Mouse (Mus musculus) kidney, embryonic 14.5 days (tissue): ENCODE measurements at regions not wholly inside any gene's neighbourhood (a gene's known extent, or its start where the extent isn't known, plus 50 kb on each side); places are given as distances from the start of the nearest gene placed in this dataset.
A peak's percentile ranks its signal among the peaks of the same experiment; 100 is the strongest.

ENCODE experiments used
- ATAC-seq: fragments of 200-750 bp; cut with Nextera tagmentation; 2 replicates; pipeline ENCODE4 v1.8.0; 2017; ENCODE audit warnings: moderate number of reproducible peaks, mild to moderate bottlenecking, moderate TSS enrichment, moderate library complexity; ENCODE audit not compliant: low FRiP score, low TSS enrichment
- H3K27ac ChIP-seq: fragments of 300-500 bp; sonication (generic); 2 replicates; pipeline ENCODE4 v1.5.1; 2014; ENCODE audit warnings: low read depth, mild to moderate bottlenecking, low read length, moderate library complexity, mixed read lengths
- H3K27me3 ChIP-seq: fragments of 300-500 bp; sonication (generic); 2 replicates; pipeline ENCODE4 v1.6.1; 2014; ENCODE audit warnings: mild to moderate bottlenecking, low read length; ENCODE audit not compliant: control insufficient read depth, insufficient read depth
- H3K36me3 ChIP-seq: fragments of 300-500 bp; sonication (generic); 2 replicates; pipeline ENCODE4 v1.6.1; 2014; ENCODE audit warnings: low read length, mixed read lengths; ENCODE audit not compliant: control insufficient read depth, insufficient read depth
- H3K4me1 ChIP-seq: fragments of 300-500 bp; sonication (generic); 2 replicates; pipeline ENCODE4 v1.6.1; 2014; ENCODE audit warnings: low read length, mixed read lengths; ENCODE audit not compliant: control insufficient read depth, insufficient read depth
- H3K4me2 ChIP-seq: fragments of 300-500 bp; sonication (generic); replicated peaks from 2 replicates; pipeline ENCODE4 v1.6.1; 2014; ENCODE audit warnings: low read depth, mild to moderate bottlenecking, low read length
- H3K4me3 ChIP-seq: fragments of 300-500 bp; sonication (generic); 2 replicates; pipeline ENCODE4 v1.5.1; 2014; ENCODE audit warnings: mild to moderate bottlenecking, low read length
- H3K9ac ChIP-seq: fragments of 300-500 bp; sonication (generic); 2 replicates; pipeline ENCODE4 v1.6.1; 2014; ENCODE audit warnings: low read depth, mild to moderate bottlenecking, low read length, moderate library complexity
- H3K9me3 ChIP-seq: fragments of 300-500 bp; sonication (generic); 2 replicates; pipeline ENCODE4 v1.6.1; 2016; ENCODE audit warnings: low read length; ENCODE audit not compliant: control insufficient read depth
- WGBS: fragments of 180-500 bp; shearing (Covaris S2); extraction: QIAGEN DNeasy Blood & Tissue Kit; methylation state at CpG from one replicate; pipeline ENCODE4 v1.1.7; 2014; 5-methylcytosine and 5-hydroxymethylcytosine counted together

GRCm38 (mm10) chr3:148762541-148763225, 227.7 kb downstream of the Adgrl2 start:
- Histone ChIP-seq H3K4me3 (no peak overlapping the region), H3K27me3 (no peaks in the 10 kb centered on the region), H3K4me2 (no peak overlapping the region), H3K4me1 (no peaks in the 10 kb centered on the region), H3K36me3 (no peaks in the 10 kb centered on the region), H3K9me3 (no peaks in the 10 kb centered on the region), H3K9ac (no peak overlapping the region), H3K27ac (no peak overlapping the region)
- WGBS, result 69% methylated on average over 11 of the region's 11 CpGs
- no peak for ATAC-seq

DNA sequence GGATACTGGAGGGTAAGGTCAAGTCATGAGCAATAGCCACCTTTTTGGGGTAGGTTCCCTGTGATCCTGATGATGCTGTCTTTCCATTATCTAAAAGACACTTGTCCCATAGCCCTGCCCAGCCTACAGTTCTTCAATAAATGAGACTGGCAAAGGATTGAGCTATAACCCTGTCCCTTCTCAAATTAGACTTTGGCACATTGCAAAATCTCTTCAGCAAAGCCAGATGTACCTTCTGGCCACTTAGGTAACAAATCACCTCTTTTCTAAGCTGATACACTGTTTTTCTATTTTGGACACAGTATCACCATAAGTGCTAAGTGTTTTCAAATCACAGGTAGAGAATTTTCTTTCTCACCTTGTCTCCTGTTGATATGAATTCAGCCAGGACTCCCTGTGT, 228.8 kb downstream of the Adgrl2 start:
- Histone ChIP-seq H3K27me3 (no peaks in the 10 kb centered on the region), H3K4me1 (no peaks in the 10 kb centered on the region), H3K27ac (no peak overlapping the region), H3K4me2 (no peak overlapping the region), H3K36me3 (no peaks in the 10 kb centered on the region), H3K4me3 (no peak overlapping the region), H3K9me3 (no peaks in the 10 kb centered on the region), H3K9ac (no peak overlapping the region)
- no peak for ATAC-seq

GRCm38 (mm10) chr3:148759500-148759899, 230.9 kb downstream of the Adgrl2 start:
- 92% methylated on average over 4 of the region's 4 CpGs for WGBS
- Histone ChIP-seq H3K4me3 (no peak overlapping the region), H3K4me1 (no peaks in the 10 kb centered on the region), H3K36me3 (no peaks in the 10 kb centered on the region), H3K4me2 (no peak overlapping the region), H3K27me3 (no peaks in the 10 kb centered on the region), H3K9ac (no peak overlapping the region), H3K9me3 (no peaks in the 10 kb centered on the region), H3K27ac (no peak overlapping the region)
- no peak for ATAC-seq

DNA sequence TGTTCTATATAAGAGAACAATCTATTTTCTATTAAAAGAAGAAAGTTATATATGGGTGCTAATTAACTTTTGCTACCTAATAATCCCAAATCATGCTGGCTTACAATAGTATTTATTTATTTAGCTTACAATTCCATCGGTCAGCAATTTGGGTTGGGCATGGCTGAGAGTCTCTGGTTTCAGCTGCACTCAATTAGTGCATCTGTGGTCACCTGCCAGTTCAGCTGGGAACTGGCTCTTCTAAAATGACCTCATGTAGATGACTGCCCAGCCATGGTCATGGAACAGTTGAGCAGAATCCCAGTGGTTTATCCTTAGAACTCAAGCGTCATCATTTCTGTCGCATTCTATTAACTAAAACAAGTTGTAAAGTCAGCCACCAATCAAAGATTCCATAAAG, 244.1 kb downstream of the Adgrl2 start:
- H3K9ac ChIP-seq, result no peak overlapping the region
- no peak overlapping the region for H3K4me2 ChIP-seq
- ATAC-seq, result no peak
- H3K9me3 ChIP-seq, result 0 out of 2 replicates have a peak, but pooled peaks cover 2% of the 10 kb centered on the region
- H3K27ac ChIP-seq, result no peak overlapping the region
- 68% methylated on average over 3 of the region's 3 CpGs for WGBS
- no peaks in the 10 kb centered on the region for H3K4me1 ChIP-seq
- no peaks in the 10 kb centered on the region for H3K27me3 ChIP-seq
- no peaks in the 10 kb centered on the region for H3K36me3 ChIP-seq
- no peak overlapping the region for H3K4me3 ChIP-seq

DNA sequence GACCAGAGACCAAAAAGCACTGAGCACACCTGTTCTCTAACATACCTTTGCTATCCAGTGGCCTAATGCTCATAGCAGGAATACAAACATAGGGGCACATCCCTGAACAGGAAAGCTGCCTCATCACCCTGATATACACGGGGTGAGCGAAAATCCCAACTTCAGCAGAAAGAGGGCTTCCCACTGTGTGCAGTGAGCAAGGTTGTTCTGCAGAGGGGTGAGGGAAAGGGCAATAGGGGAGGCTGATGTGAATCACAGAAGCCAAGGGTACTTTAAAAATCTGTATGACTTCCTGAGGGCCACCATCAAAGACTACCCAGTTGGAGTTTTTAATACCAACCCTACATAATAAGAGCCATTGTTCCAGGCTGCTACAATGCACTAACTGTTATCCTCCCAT, 245.7 kb downstream of the Adgrl2 start:
- ATAC-seq, result no peak
- 74% methylated on average over 2 of the region's 2 CpGs for WGBS
- no peak overlapping the region for H3K27ac ChIP-seq

GRCm38 (mm10) chr3:148734194-148734749, 256.1 kb downstream of the Adgrl2 start:
- 73% methylated on average over 13 of the region's 13 CpGs for WGBS

More for the DNA sequence above, 245.7 kb downstream of the Adgrl2 start:
- Histone ChIP-seq H3K27me3 (no peaks in the 10 kb centered on the region), H3K4me2 (no peak overlapping the region), H3K9ac (no peak overlapping the region), H3K36me3 (no peaks in the 10 kb centered on the region), H3K9me3 (0 out of 2 replicates have a peak, but pooled peaks cover 2% of the 10 kb centered on the region), H3K4me3 (no peak overlapping the region), H3K4me1 (no peaks in the 10 kb centered on the region)

GRCm38 (mm10) chr3:148733227-148733854, 257.0 kb downstream of the Adgrl2 start:
- Histone ChIP-seq H3K9me3 (no peaks in the 10 kb centered on the region), H3K4me2 (no peak overlapping the region), H3K36me3 (no peaks in the 10 kb centered on the region), H3K4me1 (peaks cover 11% of the 10 kb centered on the region), H3K27me3 (no peaks in the 10 kb centered on the region), H3K27ac (no peak overlapping the region), H3K9ac (no peak overlapping the region), H3K4me3 (no peak overlapping the region)
- 60% methylated on average over 13 of the region's 13 CpGs for WGBS
- no peak for ATAC-seq

More at GRCm38 (mm10) chr3:148734194-148734749, 256.1 kb downstream of the Adgrl2 start:
- H3K4me3 ChIP-seq, result no peak overlapping the region
- no peak overlapping the region for H3K9ac ChIP-seq
- H3K27ac ChIP-seq, result no peak overlapping the region
- no peak for ATAC-seq
- no peaks in the 10 kb centered on the region for H3K36me3 ChIP-seq
- H3K27me3 ChIP-seq, result no peaks in the 10 kb centered on the region
- no peak overlapping the region for H3K4me2 ChIP-seq
- H3K4me1 ChIP-seq, result peaks cover 9% of the 10 kb centered on the region
- no peaks in the 10 kb centered on the region for H3K9me3 ChIP-seq

DNA sequence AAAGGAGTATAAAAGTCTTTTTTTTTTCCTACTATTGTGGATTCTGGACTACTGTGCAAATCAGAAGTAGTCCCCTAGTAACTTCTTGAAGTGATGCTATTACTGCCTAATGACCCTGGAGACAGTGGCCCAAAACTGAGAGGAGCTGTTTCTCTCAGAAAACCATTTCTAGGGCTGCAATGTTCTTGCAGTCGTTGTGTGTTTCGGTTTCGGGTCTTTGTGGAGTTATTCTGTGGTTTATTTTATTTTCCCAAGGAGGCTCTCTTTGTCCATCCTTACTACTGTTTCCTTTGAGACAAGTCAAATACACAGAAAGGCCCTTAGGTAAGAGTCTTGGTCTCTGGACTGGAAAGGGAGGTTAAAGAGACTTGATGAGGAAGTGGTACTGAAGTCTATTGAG, 258.9 kb downstream of the Adgrl2 start:
- 97% methylated on average over 3 of the region's 3 CpGs for WGBS
- no peak overlapping the region for H3K9ac ChIP-seq
- no peak overlapping the region for H3K27ac ChIP-seq
- ATAC-seq, result no peak
- no peaks in the 10 kb centered on the region for H3K27me3 ChIP-seq
- no peak overlapping the region for H3K4me2 ChIP-seq
- H3K36me3 ChIP-seq, result no peaks in the 10 kb centered on the region
- H3K4me3 ChIP-seq, result no peak overlapping the region
- H3K4me1 ChIP-seq, result peaks cover 11% of the 10 kb centered on the region
- H3K9me3 ChIP-seq, result no peaks in the 10 kb centered on the region

DNA sequence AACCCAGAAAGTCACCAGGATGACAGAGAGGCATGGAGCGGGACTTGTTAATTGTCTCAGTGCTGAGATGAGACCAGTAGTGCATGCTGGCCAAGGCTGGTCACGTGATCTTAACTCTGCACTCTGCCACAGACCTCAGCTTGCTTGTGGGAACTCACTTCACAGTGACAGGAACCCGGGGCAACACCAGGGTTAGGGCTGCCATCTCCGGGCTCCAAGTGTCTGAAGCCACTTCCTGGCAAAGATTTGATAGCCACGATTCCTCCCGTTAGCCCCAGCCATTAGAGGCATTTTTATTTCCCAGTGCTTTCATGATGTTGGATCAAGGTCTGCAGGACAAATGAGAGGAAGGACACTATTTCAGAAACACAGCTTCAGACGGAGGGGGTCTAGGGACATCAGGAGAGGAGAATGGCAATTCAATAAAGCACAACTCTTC, 261.1 kb downstream of the Adgrl2 start:
- H3K4me3 ChIP-seq, result no peak overlapping the region
- peak; percentile 80 for ATAC-seq
- H3K4me1 ChIP-seq, result peaks cover 11% of the 10 kb centered on the region
- H3K9me3 ChIP-seq, result no peaks in the 10 kb centered on the region
- H3K36me3 ChIP-seq, result no peaks in the 10 kb centered on the region
- H3K27ac ChIP-seq, result no peak overlapping the region
- H3K27me3 ChIP-seq, result no peaks in the 10 kb centered on the region
- no peak overlapping the region for H3K4me2 ChIP-seq
- 29% methylated on average over 7 of the region's 7 CpGs for WGBS
- no peak overlapping the region for H3K9ac ChIP-seq
